Mouse (Mus musculus): ENCODE results near the gene Fam69b. TPM values are rescaled to one million over a fixed set of nuclear protein-coding genes. Genes with fewer than 3 reads are reported as not detected.

Fam69b gene
- total RNA-seq, 2 experiments from 2014 or later, result 1.3 to 2.5 TPM

- DNase-seq, result no peak
Measured at GRCm38 (mm10) chr2:26597810-26598209, 30.4 kb upstream of the Fam69b start.

DNA sequence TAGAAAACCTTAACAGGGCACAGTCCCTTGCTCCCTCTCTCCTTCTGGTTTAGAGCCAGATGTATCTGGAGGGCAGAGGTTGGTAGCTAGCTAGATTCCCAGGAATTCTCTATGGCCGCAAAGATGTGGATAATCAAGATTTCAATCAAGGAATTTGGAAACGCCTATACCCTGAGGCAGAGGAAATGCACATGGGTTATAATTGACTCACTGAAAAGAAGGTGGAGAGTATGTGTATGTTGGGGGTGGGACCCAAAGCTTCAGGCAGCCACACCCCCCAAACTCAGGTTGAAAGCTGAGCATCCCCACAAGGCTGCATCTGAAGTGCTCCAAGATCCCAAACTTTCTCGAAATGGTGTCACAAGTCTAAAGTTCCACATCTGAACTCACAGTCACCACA, 29.8 kb upstream of the Fam69b start:
- no peak for DNase-seq

DNA sequence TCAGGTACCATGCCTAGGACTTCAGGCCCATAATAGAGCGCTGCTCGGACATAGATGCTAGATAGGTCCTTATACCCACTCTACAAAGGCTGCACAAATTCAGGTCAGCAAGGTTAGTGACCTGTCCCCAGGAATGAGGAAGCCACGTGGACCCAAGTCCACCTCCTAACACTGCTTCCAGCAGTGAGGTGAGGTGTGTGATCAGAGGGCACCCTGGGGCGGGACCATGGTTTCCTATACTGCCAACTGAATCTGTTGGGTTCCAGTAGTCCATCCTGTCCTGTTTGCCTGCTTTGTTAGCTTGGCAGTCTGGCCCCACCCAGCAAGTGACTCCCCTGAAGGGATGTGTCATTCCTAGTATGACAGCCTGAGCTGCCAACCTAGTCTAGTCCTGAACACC, 28.3 kb upstream of the Fam69b start:
- no peak for DNase-seq

- DNase-seq, result no peak
Measured at GRCm38 (mm10) chr2:26600664-26601063, 27.6 kb upstream of the Fam69b start.

DNA sequence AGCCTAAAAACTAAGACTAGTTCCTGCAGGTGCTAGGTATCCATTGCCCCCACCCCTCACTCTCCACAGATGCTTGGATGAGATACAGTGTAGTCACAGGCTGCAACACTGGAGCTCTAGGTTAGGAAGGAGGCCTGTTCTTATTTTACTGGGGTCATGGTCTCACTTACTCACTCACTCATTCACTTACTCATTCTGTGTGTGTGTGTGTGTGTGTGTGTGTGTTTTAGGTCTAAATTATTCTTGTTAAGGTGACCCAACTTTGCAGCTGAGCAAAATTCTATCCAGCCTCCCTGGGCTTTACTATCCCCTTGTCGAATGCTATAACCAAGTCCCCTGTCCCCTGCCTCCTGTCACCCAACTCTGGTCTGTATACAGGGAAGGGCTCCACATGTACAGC, 26.7 kb upstream of the Fam69b start:
- no peak for DNase-seq

- DNase-seq, result no peak
Measured at GRCm38 (mm10) chr2:26602631-26603030, 25.6 kb upstream of the Fam69b start.

- DNase-seq, result no peak
Measured at GRCm38 (mm10) chr2:26603159-26603558, 25.1 kb upstream of the Fam69b start.

GRCm38 (mm10) chr2:26603720-26604671, 24.3 kb upstream of the Fam69b start, which contains the start of gene Agpat2:
Agpat2 (minus strand) TSS chr2:26604417.
- peak; percentile 84 for DNase-seq

DNA sequence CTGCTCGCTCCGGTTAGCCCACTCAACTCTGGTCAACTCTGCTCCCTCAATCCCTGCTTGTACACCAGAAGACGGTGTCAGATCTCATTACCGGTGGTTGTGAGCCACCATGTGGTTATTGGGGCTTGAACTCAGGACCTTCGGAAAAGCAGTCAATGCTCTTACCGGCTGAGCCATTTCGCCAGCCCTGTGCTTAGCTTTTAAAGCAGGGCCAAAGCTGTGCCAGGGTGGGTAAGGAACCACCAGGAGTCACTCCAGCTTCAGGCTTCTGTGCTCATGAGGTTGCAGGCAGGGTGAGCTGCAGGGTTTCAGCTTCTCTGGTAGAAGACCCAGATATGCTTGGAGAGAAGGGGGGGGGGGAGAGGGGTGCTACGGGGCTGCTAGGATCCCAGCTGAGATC, 22.9 kb upstream of the Fam69b start:
- no peak for DNase-seq

- DNase-seq, result no peak
Measured at GRCm38 (mm10) chr2:26606579-26606978, 21.7 kb upstream of the Fam69b start.

DNA sequence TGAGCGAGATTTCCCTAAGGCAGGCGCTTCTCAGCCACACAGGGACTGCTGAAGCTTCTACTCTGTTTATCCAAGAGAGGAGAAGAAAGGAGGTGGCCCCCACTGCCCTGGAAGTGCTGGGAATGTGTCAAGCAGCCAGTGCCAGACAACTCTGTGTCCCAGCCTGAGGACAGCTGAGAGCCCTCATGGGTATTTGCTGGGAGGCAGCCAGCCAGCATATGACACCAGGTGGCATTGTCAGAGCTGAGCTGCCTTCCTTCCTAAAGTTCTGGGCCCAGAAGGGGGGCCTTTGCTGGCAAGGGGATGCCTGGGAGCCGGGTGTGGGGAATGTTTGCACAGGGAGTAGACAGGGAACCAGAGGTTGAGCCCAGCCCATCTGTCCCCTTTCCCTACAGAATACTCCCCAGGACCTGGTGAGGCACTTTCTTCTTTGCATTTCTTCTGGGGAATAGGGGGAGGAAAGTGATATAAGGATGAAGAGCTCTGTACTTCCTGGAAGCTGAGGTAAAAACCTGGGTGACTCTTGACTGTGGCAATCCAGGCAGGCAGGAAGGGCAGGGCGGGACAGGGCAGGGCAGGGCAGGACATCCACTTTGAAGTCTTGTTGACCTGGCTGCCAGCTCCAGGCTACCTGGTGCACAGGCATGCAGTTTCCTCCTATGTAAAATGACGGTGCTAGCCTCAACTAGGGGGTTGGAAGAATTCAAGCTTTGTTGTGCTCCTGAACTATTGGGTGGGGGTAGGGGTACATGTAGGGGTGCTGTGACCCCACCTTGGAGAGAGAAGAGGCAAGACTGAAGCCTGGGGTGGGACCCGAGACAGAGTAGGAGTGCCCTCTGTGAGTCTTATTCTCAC, 21.0 kb upstream of the Fam69b start:
- DNase-seq, result no peak

DNA sequence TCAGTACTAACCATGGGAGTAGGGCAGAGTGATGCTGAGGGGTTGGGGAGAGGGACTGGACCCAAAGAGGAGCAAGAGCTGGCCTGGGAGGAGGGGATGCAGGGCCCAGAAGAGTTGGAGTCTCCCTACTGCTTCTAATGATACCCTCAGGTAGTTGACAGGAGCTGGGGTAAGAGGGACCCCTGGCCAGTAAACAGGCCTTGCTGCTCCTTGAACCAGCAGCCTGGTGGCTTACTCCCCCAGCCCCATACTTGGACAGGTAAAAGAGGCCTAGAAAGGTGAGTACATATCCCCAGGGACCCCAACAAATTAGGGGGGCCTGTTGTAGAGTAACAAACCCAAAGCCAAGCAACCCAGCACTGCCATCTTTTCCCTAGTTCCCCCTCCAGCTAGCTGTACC, 19.5 kb upstream of the Fam69b start:
- DNase-seq, result no peak

- peak; percentile 73 for DNase-seq
Measured at GRCm38 (mm10) chr2:26609261-26609661, 19.0 kb upstream of the Fam69b start.

GRCm38 (mm10) chr2:26610526-26610925, 17.7 kb upstream of the Fam69b start:
- no peak for DNase-seq

- DNase-seq, result no peak
Measured at GRCm38 (mm10) chr2:26611054-26611453, 17.2 kb upstream of the Fam69b start.

GRCm38 (mm10) chr2:26611896-26612295, 16.4 kb upstream of the Fam69b start:
- DNase-seq, result no peak

DNA sequence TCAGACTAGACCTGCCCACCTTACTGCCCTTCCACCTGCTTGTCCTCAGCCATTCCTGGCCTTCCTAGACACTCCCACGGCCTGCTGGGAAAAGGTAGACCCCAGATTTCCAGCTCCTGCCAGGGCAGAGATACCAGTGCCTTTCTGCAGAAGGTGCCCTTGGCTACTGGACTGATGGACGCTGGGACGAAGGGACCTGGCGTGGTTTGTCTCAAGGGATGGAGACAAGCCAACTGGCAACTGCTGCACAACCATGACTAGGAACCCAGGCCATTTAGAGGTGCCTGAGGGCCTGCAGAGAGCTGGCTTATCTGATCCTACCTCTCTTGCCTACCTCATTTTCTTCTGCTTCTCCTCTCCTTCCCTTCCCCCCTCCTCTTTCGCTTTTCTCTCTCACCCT, 13.4 kb upstream of the Fam69b start:
- no peak for DNase-seq

GRCm38 (mm10) chr2:26615459-26616124, 12.7 kb upstream of the Fam69b start:
- DNase-seq, result no peak

DNA sequence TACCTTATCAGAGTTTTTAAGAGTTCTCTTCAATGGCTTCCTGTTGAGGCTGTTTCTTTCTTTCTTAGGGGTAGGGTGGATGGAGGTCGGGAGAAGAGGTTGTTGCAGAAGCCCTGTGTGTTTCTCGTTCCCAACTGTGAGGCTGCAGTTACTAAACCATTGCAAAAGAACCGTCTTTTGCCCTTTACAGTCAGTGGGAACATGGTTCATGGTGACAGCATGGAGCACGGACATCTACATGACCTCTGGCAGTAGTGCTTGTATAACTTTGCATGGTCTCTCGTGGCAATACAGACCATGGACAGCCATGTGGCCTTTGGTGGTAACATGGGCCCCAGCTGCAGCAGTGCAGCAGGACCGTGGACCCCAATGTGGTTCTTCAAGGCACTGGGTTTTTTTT, 10.9 kb upstream of the Fam69b start:
- no peak for DNase-seq

- DNase-seq, result no peak
Measured at GRCm38 (mm10) chr2:26617928-26618327, 10.3 kb upstream of the Fam69b start.

GRCm38 (mm10) chr2:26621246-26621645, 7.0 kb upstream of the Fam69b start:
- no peak for DNase-seq

- DNase-seq, result no peak
Measured at GRCm38 (mm10) chr2:26622984-26623383, 5.3 kb upstream of the Fam69b start.
